Mouse (Mus musculus): ENCODE data around the gene Etl4. TPM values are rescaled to one million over a fixed set of nuclear protein-coding genes. Genes with fewer than 3 reads are reported as not detected.

Gene Etl4
- polyA plus RNA-seq, 1 experiment from 2014 or later: 27.7 TPM

- 32% methylated on average over 1 of the region's 1 CpGs for WGBS
- no peak overlapping the region for H3K27ac ChIP-seq (ENCODE audit: low read length)
- ATAC-seq: no peak
- H3K9ac ChIP-seq (ENCODE audit: low read depth, low read length): no peak overlapping the region
- no peaks in the 10 kb centered on the region for H3K36me3 ChIP-seq (ENCODE audit: control insufficient read depth, insufficient read depth, low read length)
- no peak overlapping the region for H3K4me3 ChIP-seq (ENCODE audit: low read length)
- no peaks in the 10 kb centered on the region for H3K9me3 ChIP-seq (ENCODE audit: control insufficient read depth, low read length)
- H3K4me2 ChIP-seq (ENCODE audit: low read depth, low read length): no peak overlapping the region
- H3K4me1 ChIP-seq (ENCODE audit: control insufficient read depth, insufficient read depth, low read length): no peaks in the 10 kb centered on the region
- H3K27me3 ChIP-seq (replicated peaks; ENCODE audit: control insufficient read depth, insufficient read depth, low read length): no peaks in the 10 kb centered on the region
Measured at GRCm38 (mm10) chr2:20404395-20404794, 494.8 kb downstream of the Etl4 start.

- no peaks in the 10 kb centered on the region for H3K27me3 ChIP-seq (replicated peaks; ENCODE audit: control insufficient read depth, insufficient read depth, low read length)
- ATAC-seq: no peak
- H3K4me1 ChIP-seq (ENCODE audit: control insufficient read depth, insufficient read depth, low read length): no peaks in the 10 kb centered on the region
- no peaks in the 10 kb centered on the region for H3K9me3 ChIP-seq (ENCODE audit: control insufficient read depth, low read length)
- H3K9ac ChIP-seq (ENCODE audit: low read depth, low read length): no peak overlapping the region
- H3K4me3 ChIP-seq (ENCODE audit: low read length): no peak overlapping the region
- no peak overlapping the region for H3K4me2 ChIP-seq (ENCODE audit: low read depth, low read length)
- 0 out of 2 replicates have a peak overlapping the region, but pooled peaks have one; percentile 23 for H3K27ac ChIP-seq (ENCODE audit: low read length)
- no peaks in the 10 kb centered on the region for H3K36me3 ChIP-seq (ENCODE audit: control insufficient read depth, insufficient read depth, low read length)
- 59% methylated on average over 5 of the region's 5 CpGs for WGBS
Measured at GRCm38 (mm10) chr2:20407101-20407500, 497.5 kb downstream of the Etl4 start.

GRCm38 (mm10) chr2:20414856-20415255 is 505.3 kb downstream of the Etl4 start:
- Histone ChIP-seq H3K36me3 (ENCODE audit: control insufficient read depth, insufficient read depth, low read length) (no peaks in the 10 kb centered on the region), H3K4me2 (ENCODE audit: low read depth, low read length) (no peak overlapping the region), H3K4me1 (ENCODE audit: control insufficient read depth, insufficient read depth, low read length) (no peaks in the 10 kb centered on the region), H3K4me3 (ENCODE audit: low read length) (no peak overlapping the region), H3K27ac (ENCODE audit: low read length) (no peak overlapping the region), H3K9me3 (ENCODE audit: control insufficient read depth, low read length) (no peaks in the 10 kb centered on the region), H3K27me3 (replicated peaks; ENCODE audit: control insufficient read depth, insufficient read depth, low read length) (no peaks in the 10 kb centered on the region), H3K9ac (ENCODE audit: low read depth, low read length) (no peak overlapping the region)
- ATAC-seq: no peak
- WGBS: 76% methylated on average over 4 of the region's 4 CpGs

DNA sequence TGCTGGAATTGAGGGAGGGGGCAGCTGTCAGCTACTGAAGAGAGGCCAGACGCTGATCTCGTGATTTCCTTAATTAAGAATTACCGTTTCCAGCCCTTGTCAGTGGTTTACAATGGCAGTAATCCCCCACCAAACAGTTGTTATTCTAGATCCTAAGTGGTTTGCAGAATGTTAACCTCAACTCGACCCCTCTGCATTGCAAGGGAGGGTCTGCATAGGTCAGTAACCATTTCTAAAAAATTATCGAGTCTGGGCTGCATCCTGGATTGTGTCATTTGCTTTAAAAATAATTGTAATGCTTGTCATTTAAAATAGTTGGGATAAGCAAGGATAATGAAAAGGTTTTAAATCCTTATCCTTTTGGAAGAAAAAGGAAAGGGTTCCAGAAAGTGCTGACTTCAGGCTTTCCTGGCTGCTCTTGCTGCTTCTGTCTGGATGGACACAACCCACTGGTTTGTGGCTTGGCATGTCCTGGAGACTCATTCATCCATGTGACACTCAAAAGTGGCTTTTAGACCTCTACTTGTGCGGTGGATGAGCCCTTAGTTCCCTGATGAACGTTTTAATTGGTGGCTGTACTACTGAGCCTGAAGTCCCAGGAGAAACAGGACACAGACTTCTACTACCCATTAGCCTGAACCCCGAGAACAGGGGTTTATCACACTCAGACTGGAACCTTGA is 507.5 kb downstream of the Etl4 start:
- Histone ChIP-seq H3K27me3 (replicated peaks; ENCODE audit: control insufficient read depth, insufficient read depth, low read length) (no peaks in the 10 kb centered on the region), H3K4me1 (ENCODE audit: control insufficient read depth, insufficient read depth, low read length) (no peaks in the 10 kb centered on the region), H3K9ac (ENCODE audit: low read depth, low read length) (no peak overlapping the region), H3K4me2 (ENCODE audit: low read depth, low read length) (no peak overlapping the region), H3K36me3 (ENCODE audit: control insufficient read depth, insufficient read depth, low read length) (no peaks in the 10 kb centered on the region), H3K9me3 (ENCODE audit: control insufficient read depth, low read length) (no peaks in the 10 kb centered on the region), H3K4me3 (ENCODE audit: low read length) (no peak overlapping the region), H3K27ac (ENCODE audit: low read length) (no peak overlapping the region)
- 0 out of 2 replicates have a peak, but pooled peaks have one; percentile 11 for ATAC-seq
- 24% methylated on average over 8 of the region's 8 CpGs for WGBS

DNA sequence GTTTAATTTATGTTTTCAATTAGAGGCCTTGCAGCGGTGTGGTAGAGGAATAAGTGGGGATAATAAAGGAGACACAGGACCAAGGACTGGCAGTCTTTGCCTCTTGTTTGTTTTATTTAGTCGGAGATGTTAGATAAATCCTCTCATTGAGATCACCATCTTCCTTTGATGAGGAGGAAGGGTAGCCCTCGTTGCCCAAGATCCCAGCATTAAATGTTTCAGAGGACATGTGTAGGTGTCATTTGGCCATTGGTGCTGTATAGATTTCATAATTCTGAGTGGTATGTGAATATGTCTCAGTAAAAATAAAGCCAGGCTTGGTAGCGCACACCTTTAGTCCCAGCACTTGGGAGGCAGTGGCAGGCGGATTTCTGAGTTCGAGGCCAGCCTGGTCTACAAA is 508.4 kb downstream of the Etl4 start:
- H3K27me3 ChIP-seq (replicated peaks; ENCODE audit: control insufficient read depth, insufficient read depth, low read length): no peaks in the 10 kb centered on the region
- H3K36me3 ChIP-seq (ENCODE audit: control insufficient read depth, insufficient read depth, low read length): no peaks in the 10 kb centered on the region
- no peak for ATAC-seq
- no peaks in the 10 kb centered on the region for H3K9me3 ChIP-seq (ENCODE audit: control insufficient read depth, low read length)
- H3K9ac ChIP-seq (ENCODE audit: low read depth, low read length): no peak overlapping the region
- no peaks in the 10 kb centered on the region for H3K4me1 ChIP-seq (ENCODE audit: control insufficient read depth, insufficient read depth, low read length)
- no peak overlapping the region for H3K27ac ChIP-seq (ENCODE audit: low read length)
- no peak overlapping the region for H3K4me3 ChIP-seq (ENCODE audit: low read length)
- no peak overlapping the region for H3K4me2 ChIP-seq (ENCODE audit: low read depth, low read length)
- 74% methylated on average over 6 of the region's 6 CpGs for whole genome bisulfite sequencing

- H3K4me3 ChIP-seq (ENCODE audit: low read length): no peak overlapping the region
- no peak overlapping the region for H3K27ac ChIP-seq (ENCODE audit: low read length)
- no peak overlapping the region for H3K4me2 ChIP-seq (ENCODE audit: low read depth, low read length)
- H3K9ac ChIP-seq (ENCODE audit: low read depth, low read length): no peak overlapping the region
- H3K9me3 ChIP-seq (ENCODE audit: control insufficient read depth, low read length): no peaks in the 10 kb centered on the region
- H3K27me3 ChIP-seq (replicated peaks; ENCODE audit: control insufficient read depth, insufficient read depth, low read length): no peaks in the 10 kb centered on the region
- 59% methylated on average over 6 of the region's 6 CpGs for WGBS
- H3K4me1 ChIP-seq (ENCODE audit: control insufficient read depth, insufficient read depth, low read length): no peaks in the 10 kb centered on the region
- no peaks in the 10 kb centered on the region for H3K36me3 ChIP-seq (ENCODE audit: control insufficient read depth, insufficient read depth, low read length)
- ATAC-seq: no peak
Measured at GRCm38 (mm10) chr2:20419975-20420374, 510.4 kb downstream of the Etl4 start.

GRCm38 (mm10) chr2:20422275-20422674 is 512.7 kb downstream of the Etl4 start:
- H3K27ac ChIP-seq (ENCODE audit: low read length): no peak overlapping the region
- no peak overlapping the region for H3K4me2 ChIP-seq (ENCODE audit: low read depth, low read length)
- H3K4me3 ChIP-seq (ENCODE audit: low read length): no peak overlapping the region
- H3K4me1 ChIP-seq (ENCODE audit: control insufficient read depth, insufficient read depth, low read length): no peaks in the 10 kb centered on the region
- H3K9me3 ChIP-seq (ENCODE audit: control insufficient read depth, low read length): no peaks in the 10 kb centered on the region
- 58% methylated on average over 4 of the region's 4 CpGs for WGBS
- H3K27me3 ChIP-seq (replicated peaks; ENCODE audit: control insufficient read depth, insufficient read depth, low read length): no peaks in the 10 kb centered on the region
- H3K9ac ChIP-seq (ENCODE audit: low read depth, low read length): no peak overlapping the region
- H3K36me3 ChIP-seq (ENCODE audit: control insufficient read depth, insufficient read depth, low read length): no peaks in the 10 kb centered on the region
- ATAC-seq: no peak

DNA sequence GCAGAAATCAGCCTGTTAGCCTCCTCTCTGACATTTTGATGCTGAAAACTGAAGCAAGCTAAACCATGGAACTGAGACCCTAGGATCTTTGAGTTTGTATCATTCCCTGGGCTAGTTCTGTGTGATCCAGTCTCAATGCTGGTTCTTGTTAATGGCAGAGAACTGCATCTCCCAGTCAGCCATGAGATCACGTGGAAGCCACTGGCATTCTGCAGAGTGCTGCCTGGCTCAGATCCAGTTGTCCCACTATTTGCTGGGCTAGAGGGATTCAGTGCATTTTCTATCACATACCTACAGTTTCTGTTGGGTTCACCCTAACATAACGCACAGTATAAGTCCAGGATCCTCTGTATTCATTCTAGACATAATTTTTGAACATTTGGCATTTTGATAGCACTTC is 524.1 kb downstream of the Etl4 start:
- Histone ChIP-seq H3K9me3 (ENCODE audit: control insufficient read depth, low read length) (no peaks in the 10 kb centered on the region), H3K27ac (ENCODE audit: low read length) (no peak overlapping the region), H3K36me3 (ENCODE audit: control insufficient read depth, insufficient read depth, low read length) (no peaks in the 10 kb centered on the region), H3K4me3 (ENCODE audit: low read length) (no peak overlapping the region), H3K27me3 (replicated peaks; ENCODE audit: control insufficient read depth, insufficient read depth, low read length) (no peaks in the 10 kb centered on the region), H3K4me1 (ENCODE audit: control insufficient read depth, insufficient read depth, low read length) (no peaks in the 10 kb centered on the region), H3K9ac (ENCODE audit: low read depth, low read length) (no peak overlapping the region), H3K4me2 (ENCODE audit: low read depth, low read length) (no peak overlapping the region)
- ATAC-seq: no peak
- 82% methylated on average over 2 of the region's 2 CpGs for WGBS

DNA sequence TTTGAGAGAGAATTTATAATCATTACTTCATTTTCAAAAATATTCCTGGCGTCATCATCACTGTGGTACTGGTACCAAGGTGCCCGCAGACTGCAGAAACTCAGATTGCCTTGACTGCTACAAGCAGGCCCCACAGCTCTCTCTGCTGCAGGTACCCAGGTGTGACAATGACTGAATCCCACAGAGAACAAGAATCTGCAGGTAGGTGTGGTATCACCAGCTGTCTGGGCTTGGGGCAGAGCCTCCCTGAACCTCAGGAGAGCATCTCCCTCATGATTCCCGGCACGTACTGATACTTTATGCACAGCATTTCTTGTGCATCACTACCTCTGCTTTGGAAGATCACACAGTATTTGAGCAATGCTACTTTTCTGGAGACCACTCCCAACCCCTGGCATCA is 526.0 kb downstream of the Etl4 start:
- Histone ChIP-seq H3K4me2 (ENCODE audit: low read depth, low read length) (no peak overlapping the region), H3K9ac (ENCODE audit: low read depth, low read length) (no peak overlapping the region), H3K27me3 (replicated peaks; ENCODE audit: control insufficient read depth, insufficient read depth, low read length) (no peaks in the 10 kb centered on the region), H3K36me3 (ENCODE audit: control insufficient read depth, insufficient read depth, low read length) (no peaks in the 10 kb centered on the region), H3K4me1 (ENCODE audit: control insufficient read depth, insufficient read depth, low read length) (no peaks in the 10 kb centered on the region), H3K4me3 (ENCODE audit: low read length) (no peak overlapping the region), H3K9me3 (ENCODE audit: control insufficient read depth, low read length) (no peaks in the 10 kb centered on the region), H3K27ac (ENCODE audit: low read length) (no peak overlapping the region)
- no peak for ATAC-seq
- 91% methylated on average over 4 of the region's 4 CpGs for WGBS

GRCm38 (mm10) chr2:20442731-20443130 is 533.2 kb downstream of the Etl4 start:
- ATAC-seq: no peak
- Histone ChIP-seq H3K9me3 (ENCODE audit: control insufficient read depth, low read length) (no peaks in the 10 kb centered on the region), H3K27me3 (replicated peaks; ENCODE audit: control insufficient read depth, insufficient read depth, low read length) (no peaks in the 10 kb centered on the region)

More at GRCm38 (mm10) chr2:20442731-20443130, 533.2 kb downstream of the Etl4 start:
- H3K4me3 ChIP-seq (ENCODE audit: low read length): no peak overlapping the region
- no peak overlapping the region for H3K9ac ChIP-seq (ENCODE audit: low read depth, low read length)
- no peak overlapping the region for H3K27ac ChIP-seq (ENCODE audit: low read length)
- no peak overlapping the region for H3K4me2 ChIP-seq (ENCODE audit: low read depth, low read length)
- H3K4me1 ChIP-seq (ENCODE audit: control insufficient read depth, insufficient read depth, low read length): peaks cover 6% of the 10 kb centered on the region; the same call in 1 of the 2 replicates
- no peaks in the 10 kb centered on the region for H3K36me3 ChIP-seq (ENCODE audit: control insufficient read depth, insufficient read depth, low read length)
- WGBS: 86% methylated on average over 2 of the region's 2 CpGs

Data from intestine, embryonic 16.5 days (tissue).